Mouse (Mus musculus): ENCODE measurements at regions not wholly inside any gene's neighbourhood (a gene's known extent, or its start where the extent isn't known, plus 50 kb on each side); places are given as distances from the start of the nearest gene placed in this dataset.

DNA sequence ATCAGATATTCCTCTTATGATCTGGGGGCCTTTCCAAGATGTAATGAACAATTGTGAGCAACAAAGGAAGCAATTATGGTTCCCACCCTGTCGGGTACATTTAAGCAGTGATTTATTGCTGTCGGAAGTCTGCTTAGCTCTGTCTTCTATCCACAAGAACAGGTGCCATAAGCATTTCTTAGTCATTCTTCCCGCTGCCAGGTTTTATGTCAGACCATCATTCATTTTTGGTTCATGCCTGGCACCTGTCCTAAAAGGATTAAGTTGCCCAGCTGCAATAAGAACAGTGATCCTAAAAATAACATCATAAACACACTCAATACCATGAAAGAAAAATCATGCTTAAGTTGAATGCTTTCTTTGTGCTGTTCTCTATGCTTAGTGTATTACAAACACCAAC is 2980.4 kb upstream of the Lrrc6 start:
- Histone ChIP-seq H3K27ac (no peak overlapping the region), H3K36me3 (no peaks in the 10 kb centered on the region), H3K27me3 (ENCODE audit: low read depth, poor library complexity, severe bottlenecking) (no peaks in the 10 kb centered on the region), H3K4me3 (no peak overlapping the region), H3K9me3 (replicated peaks) (no peaks in the 10 kb centered on the region), H3K4me1 (no peaks in the 10 kb centered on the region)
- 76% methylated on average over 3 of the region's 3 CpGs for WGBS
- no peak for DNase-seq (ENCODE audit: low spot score)

DNA sequence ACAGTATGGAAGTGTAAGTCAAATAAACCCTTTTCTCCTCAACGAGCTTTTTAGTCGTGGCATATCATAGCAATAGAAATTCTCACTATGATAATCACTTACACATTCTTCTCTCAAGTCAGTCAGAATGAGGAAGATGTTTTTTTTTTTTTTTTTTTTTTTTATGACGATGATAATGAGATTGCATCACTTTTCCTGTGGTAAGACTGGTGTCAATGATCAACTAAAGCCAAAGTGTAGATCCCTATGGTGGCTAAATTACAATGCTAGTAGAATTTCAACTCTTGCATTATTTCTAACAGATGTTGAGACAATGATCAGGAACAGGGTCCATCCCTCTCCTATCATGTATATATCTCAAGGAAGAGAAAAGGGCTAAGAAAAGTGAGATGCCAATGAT is 2976.3 kb upstream of the Lrrc6 start:
- H3K36me3 ChIP-seq = no peaks in the 10 kb centered on the region
- H3K4me1 ChIP-seq = no peaks in the 10 kb centered on the region
- H3K27me3 ChIP-seq (ENCODE audit: low read depth, poor library complexity, severe bottlenecking) = no peaks in the 10 kb centered on the region
- 89% methylated on average over 3 of the region's 3 CpGs for WGBS
- no peak overlapping the region for H3K27ac ChIP-seq
- DNase-seq (ENCODE audit: low spot score) = no peak
- H3K9me3 ChIP-seq (replicated peaks) = no peaks in the 10 kb centered on the region
- H3K4me3 ChIP-seq = no peak overlapping the region

DNA sequence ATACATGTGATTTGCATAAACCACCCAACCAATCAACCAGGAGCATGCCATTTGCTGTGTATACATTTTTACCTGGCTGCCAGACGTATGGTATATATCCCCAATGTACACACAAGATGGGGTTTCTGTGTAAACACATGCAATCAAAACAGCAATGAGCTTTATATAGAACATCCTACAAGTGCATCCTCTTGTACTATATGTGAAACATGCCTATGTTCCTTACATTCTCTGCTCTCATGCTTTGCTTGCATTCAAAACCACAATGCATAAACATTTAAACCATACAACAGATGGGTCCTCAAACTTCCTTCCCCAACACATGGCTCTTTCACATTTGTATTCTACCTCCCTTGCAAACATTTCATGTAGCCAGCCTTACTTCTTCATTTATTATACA is 2968.9 kb upstream of the Lrrc6 start:
- DNase-seq (ENCODE audit: low spot score) = no peak
- H3K4me3 ChIP-seq = no peak overlapping the region
- H3K27me3 ChIP-seq (ENCODE audit: low read depth, poor library complexity, severe bottlenecking) = no peaks in the 10 kb centered on the region
- 85% methylated on average over 1 of the region's 1 CpGs for WGBS
- H3K9me3 ChIP-seq (replicated peaks) = no peaks in the 10 kb centered on the region
- no peaks in the 10 kb centered on the region for H3K4me1 ChIP-seq
- H3K36me3 ChIP-seq = no peaks in the 10 kb centered on the region
- H3K27ac ChIP-seq = no peak overlapping the region

DNA sequence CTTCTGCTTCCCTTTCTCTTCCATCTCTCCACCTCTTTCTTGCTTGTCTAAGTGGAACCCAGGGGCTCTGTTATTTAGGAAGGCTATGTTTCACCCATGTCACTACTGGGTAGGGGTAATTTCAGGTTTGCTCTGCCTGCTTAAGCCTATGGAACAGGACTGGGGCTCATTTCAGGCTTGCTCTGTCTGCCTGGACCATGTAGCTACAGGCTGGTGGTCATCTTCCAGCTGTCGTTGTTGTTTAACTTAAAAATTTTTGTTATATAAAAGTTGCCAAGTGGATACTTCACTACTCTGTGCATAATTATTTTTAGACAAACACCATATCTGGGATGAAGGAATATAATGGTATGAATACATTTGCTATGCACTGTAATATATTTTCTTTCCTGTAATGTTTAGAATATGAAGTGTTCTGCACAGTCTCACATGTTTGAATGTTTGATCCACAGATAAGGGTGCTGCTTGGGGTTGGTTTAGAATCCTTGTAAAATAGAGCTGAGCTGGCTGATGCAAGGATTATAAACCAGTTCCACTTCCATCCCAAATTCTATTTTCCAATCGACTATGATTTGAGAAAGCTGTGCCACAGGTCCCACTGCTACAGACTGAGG is 2960.0 kb upstream of the Lrrc6 start:
- DNase-seq (ENCODE audit: low spot score) = no peak

DNA sequence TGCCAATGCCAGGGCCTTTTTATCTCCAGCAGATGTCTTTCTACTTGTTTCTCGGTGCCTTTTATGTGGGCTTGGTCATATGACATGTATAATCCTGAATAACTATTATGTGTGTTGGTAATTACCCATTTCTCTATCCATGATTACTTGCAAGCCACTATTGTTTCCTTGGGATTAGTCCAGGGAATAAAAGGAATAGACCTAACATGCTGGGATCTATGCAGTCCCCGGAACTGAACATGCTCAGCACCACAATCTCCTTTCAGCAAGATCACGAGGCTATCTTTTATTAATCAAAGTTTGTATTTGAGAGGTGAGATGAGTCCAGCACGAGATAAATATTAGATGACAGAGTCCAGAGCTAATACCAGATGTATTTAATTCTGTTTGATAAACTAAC is 2956.8 kb upstream of the Lrrc6 start:
- DNase-seq (ENCODE audit: low spot score) = no peak
- Histone ChIP-seq H3K36me3 (no peaks in the 10 kb centered on the region), H3K4me1 (no peaks in the 10 kb centered on the region), H3K27ac (no peak overlapping the region), H3K4me3 (no peak overlapping the region), H3K9me3 (replicated peaks) (no peaks in the 10 kb centered on the region), H3K27me3 (ENCODE audit: low read depth, poor library complexity, severe bottlenecking) (no peaks in the 10 kb centered on the region)
- 81% methylated on average over 4 of the region's 4 CpGs for WGBS

More for the DNA sequence above, 2960.0 kb upstream of the Lrrc6 start:
- Histone ChIP-seq H3K27me3 (ENCODE audit: low read depth, poor library complexity, severe bottlenecking) (no peaks in the 10 kb centered on the region), H3K9me3 (replicated peaks) (no peaks in the 10 kb centered on the region), H3K4me1 (no peaks in the 10 kb centered on the region), H3K36me3 (no peaks in the 10 kb centered on the region), H3K4me3 (no peak overlapping the region), H3K27ac (no peak overlapping the region)
- WGBS = 91% methylated on average over 2 of the region's 2 CpGs

DNA sequence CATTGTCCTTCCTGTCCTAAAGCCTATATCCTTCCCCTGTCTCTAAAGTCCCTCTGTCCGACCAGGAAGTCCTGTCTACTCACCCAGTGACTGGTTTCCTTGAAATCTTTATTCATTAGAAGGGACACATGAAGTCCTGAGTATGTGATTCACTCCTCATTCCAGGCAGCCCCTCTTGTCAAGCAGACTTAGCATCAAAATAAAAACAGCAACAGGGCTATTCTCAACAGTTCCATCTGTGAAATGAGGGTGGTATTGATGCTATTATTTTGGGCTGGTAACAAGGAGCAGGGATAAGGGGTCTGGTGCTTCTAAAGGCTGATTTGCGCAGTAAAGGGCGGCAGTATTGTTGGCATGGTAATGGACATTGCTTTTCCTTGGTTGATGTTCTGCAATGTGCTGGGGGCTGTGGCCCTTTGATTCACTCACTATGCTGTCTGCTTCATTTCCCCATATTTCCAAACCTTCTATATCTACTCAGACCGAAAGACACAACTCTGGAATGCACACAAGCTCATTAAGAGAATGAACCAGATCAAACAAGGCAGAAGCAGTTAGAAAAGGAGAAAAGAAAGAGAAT is 2955.6 kb upstream of the Lrrc6 start:
- Histone ChIP-seq H3K27me3 (ENCODE audit: low read depth, poor library complexity, severe bottlenecking) (no peaks in the 10 kb centered on the region), H3K9me3 (replicated peaks) (no peaks in the 10 kb centered on the region), H3K27ac (no peak overlapping the region), H3K4me1 (no peaks in the 10 kb centered on the region), H3K36me3 (no peaks in the 10 kb centered on the region), H3K4me3 (no peak overlapping the region)
- no peak for DNase-seq (ENCODE audit: low spot score)
- 92% methylated on average over 4 of the region's 4 CpGs for WGBS

DNA sequence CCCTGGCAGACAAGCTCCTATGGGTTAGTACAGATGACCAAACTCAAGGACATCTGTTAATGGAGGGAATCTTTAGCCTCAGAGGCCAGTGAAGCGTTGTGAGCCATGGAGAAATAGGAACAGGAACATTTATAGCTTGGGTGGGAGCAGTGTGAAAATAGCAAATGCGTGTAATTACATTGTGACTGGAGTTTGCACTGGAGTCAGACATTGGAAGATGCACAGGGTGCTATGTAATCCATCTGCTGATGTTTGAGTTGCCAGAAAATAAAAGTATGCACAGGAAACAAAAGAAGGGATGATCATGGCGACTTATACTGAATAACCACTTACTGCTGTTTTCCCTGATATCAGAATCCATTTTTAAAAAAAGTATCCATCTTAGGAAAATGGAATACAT is 2940.3 kb upstream of the Lrrc6 start:
- WGBS = 90% methylated on average over 3 of the region's 3 CpGs
- Histone ChIP-seq H3K4me3 (no peak overlapping the region), H3K4me1 (no peaks in the 10 kb centered on the region), H3K36me3 (no peaks in the 10 kb centered on the region), H3K9me3 (replicated peaks) (no peaks in the 10 kb centered on the region), H3K27me3 (ENCODE audit: low read depth, poor library complexity, severe bottlenecking) (no peaks in the 10 kb centered on the region), H3K27ac (no peak overlapping the region)
- DNase-seq (ENCODE audit: low spot score) = no peak

DNA sequence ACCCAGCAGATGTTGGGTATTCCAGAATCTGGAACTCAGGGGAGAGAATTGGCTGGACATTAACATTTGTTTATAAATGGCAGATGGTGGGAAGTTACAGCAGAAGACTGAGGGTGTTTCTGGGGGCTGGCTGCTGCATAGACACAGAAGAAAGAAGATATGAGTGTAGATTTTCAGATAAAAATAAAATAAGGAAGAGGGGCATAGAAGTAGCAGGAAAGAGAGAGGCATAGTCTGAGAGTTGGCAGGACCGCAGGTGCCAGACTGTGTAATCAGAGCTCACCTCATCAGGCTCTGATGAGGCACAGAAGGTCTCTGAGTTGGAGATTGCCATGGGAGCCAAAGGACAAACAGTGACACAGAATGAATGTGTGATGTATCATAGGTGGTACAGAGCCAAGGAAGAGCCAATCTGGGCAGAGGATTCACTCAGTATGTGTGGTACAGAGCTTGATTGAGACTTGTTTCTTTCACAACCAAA is 2912.9 kb upstream of the Lrrc6 start:
- 88% methylated on average over 1 of the region's 1 CpGs for WGBS
- H3K4me1 ChIP-seq = no peaks in the 10 kb centered on the region
- H3K27me3 ChIP-seq (ENCODE audit: low read depth, poor library complexity, severe bottlenecking) = no peaks in the 10 kb centered on the region
- H3K36me3 ChIP-seq = no peaks in the 10 kb centered on the region
- H3K27ac ChIP-seq = no peak overlapping the region
- H3K9me3 ChIP-seq (replicated peaks) = no peaks in the 10 kb centered on the region
- H3K4me3 ChIP-seq = no peak overlapping the region
- DNase-seq (ENCODE audit: low spot score) = no peak

DNA sequence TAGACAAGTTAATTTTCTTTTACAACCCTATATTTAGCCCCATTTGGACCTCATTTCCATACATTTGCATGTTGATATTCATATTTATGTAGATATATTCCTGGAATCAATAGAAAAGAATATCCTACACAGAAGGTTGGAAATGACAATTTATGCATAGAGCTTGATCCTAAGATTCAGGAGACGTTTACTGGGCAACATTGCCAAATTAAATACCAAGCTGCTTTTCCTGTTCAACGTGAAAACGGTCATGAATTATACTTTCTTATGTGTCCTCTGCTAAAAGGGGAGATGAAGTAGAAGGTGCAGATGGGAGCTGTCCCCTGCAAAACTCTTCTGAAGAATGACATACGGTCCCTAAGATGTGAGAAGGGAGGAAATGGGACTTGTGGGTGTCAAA is 2888.9 kb upstream of the Lrrc6 start:
- no peak overlapping the region for H3K4me3 ChIP-seq
- H3K36me3 ChIP-seq = no peaks in the 10 kb centered on the region
- H3K9me3 ChIP-seq (replicated peaks) = no peaks in the 10 kb centered on the region
- no peak overlapping the region for H3K27ac ChIP-seq
- no peaks in the 10 kb centered on the region for H3K4me1 ChIP-seq
- DNase-seq (ENCODE audit: low spot score) = no peak
- WGBS = 89% methylated on average over 4 of the region's 4 CpGs
- H3K27me3 ChIP-seq (ENCODE audit: low read depth, poor library complexity, severe bottlenecking) = no peaks in the 10 kb centered on the region

DNA sequence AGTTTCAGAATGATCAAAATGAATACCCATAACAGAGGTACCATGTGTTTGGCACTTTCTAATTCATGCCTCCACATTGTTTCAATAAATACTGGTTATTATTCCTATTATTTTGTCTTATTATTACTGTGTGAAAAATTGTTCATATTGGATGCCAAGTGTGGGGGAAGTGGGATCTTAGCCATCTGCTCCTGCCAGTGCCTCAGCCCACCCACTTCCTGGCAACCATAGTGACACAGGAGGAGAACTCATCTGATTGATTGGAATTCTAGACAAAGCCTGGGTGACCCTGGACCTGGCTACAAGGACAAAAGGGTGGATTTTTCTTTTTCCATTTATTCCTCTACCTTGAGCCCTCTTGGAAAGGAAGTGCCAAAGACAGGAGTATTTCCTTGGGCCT is 2886.8 kb upstream of the Lrrc6 start:
- Histone ChIP-seq H3K9me3 (replicated peaks) (no peaks in the 10 kb centered on the region), H3K36me3 (no peaks in the 10 kb centered on the region), H3K27me3 (ENCODE audit: low read depth, poor library complexity, severe bottlenecking) (no peaks in the 10 kb centered on the region), H3K27ac (no peak overlapping the region), H3K4me3 (no peak overlapping the region), H3K4me1 (no peaks in the 10 kb centered on the region)
- no peak for DNase-seq (ENCODE audit: low spot score)

DNA sequence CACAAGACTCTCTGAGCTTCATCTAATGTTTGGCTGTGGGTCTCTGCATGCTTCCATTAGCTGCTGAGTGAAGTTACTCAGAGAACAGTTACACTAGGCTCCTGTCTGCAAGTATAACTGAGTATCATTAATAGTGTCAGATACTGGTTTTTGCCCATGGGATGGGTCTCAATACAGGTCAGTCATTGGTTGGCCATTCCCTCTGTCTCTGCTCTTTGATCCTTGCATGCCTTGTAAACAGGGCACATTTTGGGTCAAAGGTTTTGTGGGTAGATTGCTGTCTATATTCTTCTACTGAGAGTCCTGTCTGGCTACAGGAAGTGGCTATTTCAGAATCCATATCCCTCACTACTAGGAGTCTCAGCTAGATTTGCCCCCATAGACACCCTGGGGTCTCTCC is 2864.7 kb upstream of the Lrrc6 start:
- no peak overlapping the region for H3K27ac ChIP-seq
- H3K4me3 ChIP-seq = no peak overlapping the region
- H3K27me3 ChIP-seq (ENCODE audit: low read depth, poor library complexity, severe bottlenecking) = no peaks in the 10 kb centered on the region
- H3K36me3 ChIP-seq = no peaks in the 10 kb centered on the region
- no peak for DNase-seq (ENCODE audit: low spot score)
- no peaks in the 10 kb centered on the region for H3K4me1 ChIP-seq
- no peaks in the 10 kb centered on the region for H3K9me3 ChIP-seq (replicated peaks)

DNA sequence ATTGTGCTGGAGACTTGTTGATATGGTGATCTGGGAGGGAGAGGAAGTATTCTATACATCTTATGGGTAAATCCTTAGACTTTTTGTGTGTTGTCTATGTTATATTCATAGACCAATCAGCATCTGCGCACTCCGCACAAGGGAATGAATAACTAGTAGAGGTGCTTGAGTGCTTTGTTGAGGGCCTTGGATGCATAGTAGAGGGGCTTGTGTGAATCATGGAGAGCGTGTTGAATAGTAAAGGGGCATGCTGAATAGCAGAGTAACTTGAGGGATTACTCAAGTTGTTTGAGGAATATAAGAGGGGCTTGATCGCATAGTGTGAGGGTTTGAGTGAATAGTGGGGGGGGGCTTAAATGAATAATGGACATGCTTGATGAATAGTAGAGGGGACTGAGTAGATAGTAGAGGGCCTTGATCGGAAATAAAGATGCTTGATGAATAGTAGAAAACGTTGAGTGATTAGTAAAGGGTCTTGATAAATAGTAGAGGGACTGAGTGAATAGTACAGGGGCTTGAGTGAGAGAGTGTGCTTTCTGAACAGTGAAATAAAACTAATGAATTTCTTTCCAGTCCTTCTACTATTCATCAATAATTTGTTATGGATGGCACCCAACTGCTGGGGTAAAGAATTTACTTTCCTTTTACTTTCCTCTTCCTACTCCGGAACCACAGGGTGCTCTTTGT is 2849.5 kb upstream of the Lrrc6 start:
- no peaks in the 10 kb centered on the region for H3K9me3 ChIP-seq (replicated peaks)
- no peaks in the 10 kb centered on the region for H3K36me3 ChIP-seq
- 96% methylated on average over 7 of the region's 7 CpGs for WGBS
- no peak for DNase-seq (ENCODE audit: low spot score)
- H3K27me3 ChIP-seq (ENCODE audit: low read depth, poor library complexity, severe bottlenecking) = no peaks in the 10 kb centered on the region
- no peak overlapping the region for H3K27ac ChIP-seq
- no peaks in the 10 kb centered on the region for H3K4me1 ChIP-seq
- no peak overlapping the region for H3K4me3 ChIP-seq

DNA sequence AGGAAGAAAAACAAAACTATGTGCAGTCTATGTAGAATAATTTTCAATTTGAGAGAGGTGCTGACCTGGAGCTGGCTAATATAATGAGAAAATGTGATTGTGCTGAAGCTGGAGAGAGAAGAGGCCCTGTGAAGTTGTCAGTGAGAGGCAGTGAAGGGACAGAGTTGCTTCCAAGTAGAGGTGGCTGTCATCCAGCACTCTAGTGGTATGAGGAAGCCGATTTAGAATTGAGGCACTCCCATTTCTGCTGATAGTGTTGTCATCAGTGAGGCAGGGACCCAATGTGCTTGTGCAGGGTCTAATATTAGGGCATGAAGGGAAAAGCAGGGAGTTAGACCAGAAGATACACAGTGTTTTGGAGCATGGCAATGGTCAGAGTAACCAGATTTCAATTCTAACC is 2845.4 kb upstream of the Lrrc6 start:
- H3K4me3 ChIP-seq = no peak overlapping the region
- no peaks in the 10 kb centered on the region for H3K9me3 ChIP-seq (replicated peaks)
- H3K4me1 ChIP-seq = no peaks in the 10 kb centered on the region
- DNase-seq (ENCODE audit: low spot score) = no peak
- H3K27me3 ChIP-seq (ENCODE audit: low read depth, poor library complexity, severe bottlenecking) = no peaks in the 10 kb centered on the region
- no peak overlapping the region for H3K27ac ChIP-seq
- 94% methylated on average over 1 of the region's 1 CpGs for WGBS
- H3K36me3 ChIP-seq = no peaks in the 10 kb centered on the region
